ENCODE assay signal across 9 mouse cellular contexts in genomic region chr19:37418294-37418693, GRCm38 (mm10). TPM values are rescaled to one million over a fixed set of nuclear protein-coding genes. Genes with fewer than 3 reads are reported as not detected.
A peak's percentile ranks its signal among the peaks of the same experiment; 100 is the strongest.
DNase-seq lines count a peak whose midpoint lies in the region; ATAC-seq and TF ChIP-seq lines count a peak whose summit lies in the region.
"Had no signal": no experiment of that assay in that cellular context is flagged by ENCODE, and none has a peak within 500 bp of the region (broad histone marks: within the 10 kb centered on the region; RNA-seq: fewer than 3 reads in every experiment).

No protein-coding gene starts in this region.

- H3K4me3 ChIP-seq in heart, adult 2 months = no peak overlapping the region
- no peak overlapping the region for H3K4me3 ChIP-seq in heart, embryonic 11.5 days (ENCODE audit: low read depth, low read length)
- H3K4me3 ChIP-seq in thymus, adult 2 months (ENCODE audit: control insufficient read depth, insufficient read depth, low read length) = no peak overlapping the region
- H3K4me3 ChIP-seq: myocyte had no signal

- DNase-seq in heart, adult 2 months = peak in 1 of 2 experiments; percentile 16
- DNase-seq in thymus, adult 2 months = peak; percentile 37
- DNase-seq in thymus, adult 18-20 months = no peak
- peak; percentile 28 for DNase-seq in embryo, embryonic 11 days
- DNase-seq in left cerebral cortex, postnatal 25 days (ENCODE audit: low spot score in 2 of 2) = peak; percentile 53 to 54
- DNase-seq in thymus, postnatal 0 days (ENCODE audit: low spot score) = peak; percentile 37
- DNase-seq in gastrocnemius, postnatal 36 days = no peak

- ATAC-seq in heart, embryonic 11.5 days (replicated peaks; ENCODE audit: insufficient number of reproducible peaks, low FRiP score, low TSS enrichment) = no peak

- H3K4me2 ChIP-seq in heart, embryonic 11.5 days = no peak overlapping the region

- TF ChIP-seq EP300 in heart, adult 2 months (IDR thresholded peaks at IDR 0.05; ENCODE audit: insufficient read depth, low read depth, low read length) = no peak

- TF ChIP-seq CTCF in heart, adult 2 months (IDR thresholded peaks at IDR 0.05) = peak; percentile 79
- TF ChIP-seq CTCF in thymus, adult 2 months (IDR thresholded peaks at IDR 0.05; ENCODE audit: borderline replicate concordance, control insufficient read depth, extremely low read depth, insufficient read depth, low read length, poor library complexity) = no peak

- no peaks in the 10 kb centered on the region for H3K4me1 ChIP-seq in heart, adult 2 months (ENCODE audit: control insufficient read depth, insufficient read depth, low read length)
- H3K4me1 ChIP-seq in heart, embryonic 11.5 days (ENCODE audit: control insufficient read depth, insufficient read depth, low read length) = no peaks in the 10 kb centered on the region
- no peaks in the 10 kb centered on the region for H3K4me1 ChIP-seq in thymus, adult 2 months (replicated peaks; ENCODE audit: control insufficient read depth, insufficient read depth, low read length)

- H3K27ac ChIP-seq in heart, adult 2 months = no peak overlapping the region
- no peak overlapping the region for H3K27ac ChIP-seq in heart, embryonic 11.5 days (ENCODE audit: low read depth, low read length)
- no peak overlapping the region for H3K27ac ChIP-seq in thymus, adult 2 months (ENCODE audit: control insufficient read depth, insufficient read depth, low read length)

- H3K36me3 ChIP-seq in heart, adult 2 months (ENCODE audit: control insufficient read depth, insufficient read depth, low read length) = no peaks in the 10 kb centered on the region
- H3K36me3 ChIP-seq in heart, embryonic 11.5 days (ENCODE audit: control insufficient read depth, insufficient read depth, low read length) = peaks cover 32% of the 10 kb centered on the region
- H3K36me3 ChIP-seq in thymus, adult 2 months (ENCODE audit: control insufficient read depth, insufficient read depth, low read length) = peaks cover 65% of the 10 kb centered on the region

- WGBS in heart, adult 2 months = 67% methylated on average over 4 of the region's 4 CpGs
- 85% methylated on average over 4 of the region's 4 CpGs for WGBS in heart, embryonic 11.5 days (ENCODE audit: insufficient replicate concordance)
- 72% methylated on average over 4 of the region's 4 CpGs for WGBS in thymus, adult 2 months

- H3K9ac ChIP-seq in heart, adult 2 months (ENCODE audit: low read depth, low read length) = no peak overlapping the region
- H3K9ac ChIP-seq in heart, embryonic 11.5 days (ENCODE audit: low read depth, low read length) = no peak overlapping the region

- no peaks in the 10 kb centered on the region for H3K27me3 ChIP-seq in heart, adult 2 months (ENCODE audit: control insufficient read depth, insufficient read depth, low read length)
- H3K27me3 ChIP-seq in heart, embryonic 11.5 days (ENCODE audit: control insufficient read depth, insufficient read depth, low read length) = no peaks in the 10 kb centered on the region
- H3K27me3 ChIP-seq in thymus, adult 2 months (ENCODE audit: control insufficient read depth, insufficient read depth, low read length) = no peaks in the 10 kb centered on the region

- H3K79me2 ChIP-seq in heart, adult 2 months (replicated peaks; ENCODE audit: control insufficient read depth, insufficient read depth, low read length) = no peaks in the 10 kb centered on the region

- no peak for TF ChIP-seq POLR2A in heart, adult 2 months (IDR thresholded peaks at IDR 0.05; ENCODE audit: insufficient read depth, low read depth, low read length)
- no peak for TF ChIP-seq POLR2A in thymus, adult 2 months (IDR thresholded peaks at IDR 0.05; ENCODE audit: control insufficient read depth, extremely low read depth, insufficient read depth, low read length, poor library complexity)

- H3K9me3 ChIP-seq in heart, embryonic 11.5 days (replicated peaks; ENCODE audit: control insufficient read depth, low read length) = no peaks in the 10 kb centered on the region

- intact Hi-C loops in heart, adult 2 months (cut with DNase I) = no loop called here
- intact Hi-C loops in left cerebral cortex, postnatal 25 days (cut with DNase I) = loop anchor here (2.0 kb wide), 1 partner anchor 91 kb away; no protein-coding TSS in a partner anchor
- intact Hi-C loops in gastrocnemius, postnatal 36 days (cut with DNase I) = no loop called here

RNA-seq across cellular contexts. Expression of gene Hhex, which starts 16.3 kb away (rescaled TPM):
- 1 to 10 TPM; 2.2 to 4.2 TPM for total RNA-seq in heart, adult 2 months (2021)
- 2.0 and 2.3 TPM in 2 replicates for polyA plus RNA-seq in heart, adult 2 months (2012; rRNA removed)
- polyA plus RNA-seq in heart, embryonic 11.5 days (2014; fragmentation: Nextera tagmentation; extraction: Ambion mirVana) = 10.9 and 13.4 TPM in 2 replicates
- polyA plus RNA-seq in thymus, adult 2 months (2012; rRNA removed) = 5.1 and 8.3 TPM in 2 replicates
- 1 to 10 TPM; 1.9 to 3.4 TPM for total RNA-seq in left cerebral cortex, postnatal 25 days (2021)
- polyA plus RNA-seq in thymus, postnatal 0 days (2015; fragmentation: Nextera tagmentation; extraction: Ambion mirVana) = 3.6 and 6.6 TPM in 2 replicates
- total RNA-seq in gastrocnemius, postnatal 36 days (2021) = 1 to 10 TPM; 1.4 to 2.2 TPM

RNA-seq across cellular contexts. Expression of gene Kif11, which starts 42.1 kb away (rescaled TPM):
- under 1 TPM; 0.34 to 0.66 TPM for total RNA-seq in heart, adult 2 months (2021)
- polyA plus RNA-seq in heart, adult 2 months (2012; rRNA removed) = 0.20 and 0.35 TPM in 2 replicates
- polyA plus RNA-seq in heart, embryonic 11.5 days (2014; fragmentation: Nextera tagmentation; extraction: Ambion mirVana) = 54.1 and 56.6 TPM in 2 replicates
- 22.5 and 29.0 TPM in 2 replicates for polyA plus RNA-seq in thymus, adult 2 months (2012; rRNA removed)
- 1 to 10 TPM; 1.2 TPM for total RNA-seq in left cerebral cortex, postnatal 25 days (2021)
- 66.5 and 76.9 TPM in 2 replicates for polyA plus RNA-seq in thymus, postnatal 0 days (2015; fragmentation: Nextera tagmentation; extraction: Ambion mirVana)
- under 1 TPM; 0.49 to 0.97 TPM for total RNA-seq in gastrocnemius, postnatal 36 days (2021)

Comparison
In these comparisons a context has a peak if more than half of its experiments do, and no peak if none do; other contexts are left out.
1. DNase-seq: peak in thymus, adult 2 months (single experiment), embryo, embryonic 11 days (single experiment), left cerebral cortex, postnatal 25 days (2 of 2) and thymus, postnatal 0 days (single experiment); none in thymus, adult 18-20 months (0 of 2) and gastrocnemius, postnatal 36 days (0 of 2).
2. RNA of gene Kif11, which starts 42.1 kb away (polyA plus RNA-seq): 66.5 to 76.9 TPM in thymus, postnatal 0 days, 54.1 to 56.6 TPM in heart, embryonic 11.5 days and 22.5 to 29.0 TPM in thymus, adult 2 months; 0.20 to 0.35 TPM in heart, adult 2 months; every median in the first group is over 10 times any median in the second.